Mouse (Mus musculus) lung, postnatal 0 days (tissue): Measurements from ENCODE around the gene Vrk1. TPM values are rescaled to one million over a fixed set of nuclear protein-coding genes. Genes with fewer than 3 reads are reported as not detected.

Experiments used
- ATAC-seq: fragments of 200-750 bp; cut with Nextera tagmentation; 2 replicates; pipeline ENCODE4 v1.8.0; 2017; ENCODE audit warnings: moderate library complexity
- DNase-seq: peaks from one replicate; pipeline ENCODE4 v3.0.0-alpha.2; 2016; ENCODE audit warnings: low spot score
- H3K27ac ChIP-seq: fragments of 300-500 bp; sonication (generic); 2 replicates; pipeline ENCODE4 v1.5.1; 2014; ENCODE audit warnings: antibody characterized with exemption, mild to moderate bottlenecking, low read length, mixed read lengths
- H3K27me3 ChIP-seq: fragments of 300-500 bp; sonication (generic); replicated peaks from 2 replicates; pipeline ENCODE4 v1.6.1; 2014; ENCODE audit warnings: low read length, mixed read lengths; ENCODE audit not compliant: insufficient read depth
- H3K36me3 ChIP-seq: fragments of 300-500 bp; sonication (generic); 2 replicates; pipeline ENCODE4 v1.6.1; 2014; ENCODE audit warnings: low read length, mixed read lengths; ENCODE audit not compliant: insufficient read depth
- H3K4me1 ChIP-seq: fragments of 300-500 bp; sonication (generic); 2 replicates; pipeline ENCODE4 v1.6.1; 2014; ENCODE audit warnings: antibody characterized with exemption, low read depth, low read length, mixed read lengths; ENCODE audit not compliant: insufficient read depth
- H3K4me2 ChIP-seq: fragments of 300-500 bp; sonication (generic); replicated peaks from 2 replicates; pipeline ENCODE4 v1.6.1; 2014; ENCODE audit warnings: low read depth, mild to moderate bottlenecking, low read length, moderate library complexity, mixed read lengths
- H3K4me3 ChIP-seq: fragments of 300-500 bp; sonication (generic); 2 replicates; pipeline ENCODE4 v1.5.1; 2014; ENCODE audit warnings: low read depth, low read length
- H3K9ac ChIP-seq: fragments of 300-500 bp; sonication (generic); replicated peaks from 2 replicates; pipeline ENCODE4 v1.6.1; 2014; ENCODE audit warnings: low read depth, mild to moderate bottlenecking
- H3K9me3 ChIP-seq: fragments of 300-500 bp; sonication (generic); 2 replicates; pipeline ENCODE4 v1.6.1; 2016; ENCODE audit warnings: low read length, mixed read lengths
- CTCF ChIP-seq: IDR thresholded peaks from 2 replicates; pipeline ENCODE4 v1.5.1; 2016; ENCODE audit warnings: antibody characterized with exemption, mild to moderate bottlenecking
- EP300 ChIP-seq: IDR thresholded peaks from 2 replicates; pipeline ENCODE4 v1.6.1; 2016; ENCODE audit warnings: antibody characterized with exemption, mild to moderate bottlenecking, control low read depth
- WGBS: fragments of 180-500 bp; shearing (Covaris S2); extraction: QIAGEN DNeasy Blood & Tissue Kit; methylation state at CpG from one replicate; pipeline ENCODE4 v1.1.7; 2014; 5-methylcytosine and 5-hydroxymethylcytosine counted together
- polyA plus RNA-seq: library from polyadenylated mRNA; unstranded; fragments of >200 nt; fragmentation: Nextera tagmentation; extraction: Ambion mirVana; gene quantifications from 2 replicates; pipeline ENCODE4 v1.2.1, GENCODE M21; 2015

Gene Vrk1
- polyA plus RNA-seq, 1 experiment from 2014 or later = 23.6 TPM

- no peak overlapping the region for H3K27ac ChIP-seq
- no peak for TF ChIP-seq CTCF
- no peak for TF ChIP-seq EP300
- 71% methylated on average over 22 of the region's 22 CpGs for WGBS
- H3K36me3 ChIP-seq = no peaks in the 10 kb centered on the region
- H3K9me3 ChIP-seq = no peaks in the 10 kb centered on the region
- no peak for DNase-seq
- H3K4me2 ChIP-seq = no peak overlapping the region
- no peak overlapping the region for H3K4me3 ChIP-seq
- H3K9ac ChIP-seq = no peak overlapping the region
- ATAC-seq = no peak
- no peaks in the 10 kb centered on the region for H3K27me3 ChIP-seq
- no peaks in the 10 kb centered on the region; the same call in 1 of the 2 replicates for H3K4me1 ChIP-seq
Measured at GRCm38 (mm10) chr12:106008348-106009050, 1.5 kb upstream of the Vrk1 start.

- Histone ChIP-seq H3K4me2 (0 out of 2 replicates have a peak overlapping the region, but pooled peaks have one; percentile 30), H3K27me3 (no peaks in the 10 kb centered on the region), H3K9ac (no peak overlapping the region), H3K36me3 (no peaks in the 10 kb centered on the region), H3K9me3 (no peaks in the 10 kb centered on the region), H3K4me1 (no peaks in the 10 kb centered on the region; the same call in 1 of the 2 replicates), H3K27ac (no peak overlapping the region), H3K4me3 (peak overlapping the region; percentile 84; the same call in 1 of the 2 replicates)
- DNase-seq (no peak), ATAC-seq (no peak)
- WGBS = 79% methylated on average over 12 of the region's 12 CpGs
- TF ChIP-seq EP300 (no peak), CTCF (no peak)
Measured at GRCm38 (mm10) chr12:106009122-106009870, 732 bp upstream of the Vrk1 start.

- no peaks in the 10 kb centered on the region for H3K27me3 ChIP-seq
- H3K9ac ChIP-seq = no peak overlapping the region
- no peak overlapping the region for H3K4me3 ChIP-seq
- ATAC-seq (no peak), DNase-seq (no peak)
- no peaks in the 10 kb centered on the region; the same call in 1 of the 2 replicates for H3K4me1 ChIP-seq
- H3K27ac ChIP-seq = no peak overlapping the region
- no peaks in the 10 kb centered on the region for H3K36me3 ChIP-seq
- no peak for TF ChIP-seq CTCF
- no peak for TF ChIP-seq EP300
- H3K4me2 ChIP-seq = no peak overlapping the region
- WGBS = 88% methylated on average over 2 of the region's 2 CpGs
- no peaks in the 10 kb centered on the region for H3K9me3 ChIP-seq
Measured at GRCm38 (mm10) chr12:106012161-106012560, 2.1 kb downstream of the Vrk1 start.

GRCm38 (mm10) chr12:106016265-106017012 is 6.4 kb downstream of the Vrk1 start:
- Histone ChIP-seq H3K36me3 (no peaks in the 10 kb centered on the region), H3K9ac (no peak overlapping the region), H3K4me2 (no peak overlapping the region), H3K4me1 (no peaks in the 10 kb centered on the region; the same call in 1 of the 2 replicates), H3K27me3 (no peaks in the 10 kb centered on the region), H3K4me3 (no peak overlapping the region), H3K9me3 (no peaks in the 10 kb centered on the region), H3K27ac (no peak overlapping the region)
- 91% methylated on average over 12 of the region's 12 CpGs for WGBS
- ATAC-seq (no peak), DNase-seq (no peak)
- TF ChIP-seq CTCF (no peak), EP300 (no peak)

- H3K27ac ChIP-seq = no peak overlapping the region
- no peak for TF ChIP-seq CTCF
- TF ChIP-seq EP300 = no peak
- no peak overlapping the region for H3K9ac ChIP-seq
- H3K36me3 ChIP-seq = no peaks in the 10 kb centered on the region
- no peak overlapping the region for H3K4me2 ChIP-seq
- ATAC-seq = no peak
- no peaks in the 10 kb centered on the region for H3K4me1 ChIP-seq
- no peak for DNase-seq
- no peak overlapping the region for H3K4me3 ChIP-seq
- 81% methylated on average over 4 of the region's 4 CpGs for WGBS
- no peaks in the 10 kb centered on the region for H3K27me3 ChIP-seq
- H3K9me3 ChIP-seq = no peaks in the 10 kb centered on the region
Measured at GRCm38 (mm10) chr12:106020063-106020462, 10.0 kb downstream of the Vrk1 start.

GRCm38 (mm10) chr12:106023652-106024051 is 13.6 kb downstream of the Vrk1 start:
- Histone ChIP-seq H3K27ac (no peak overlapping the region), H3K27me3 (no peaks in the 10 kb centered on the region), H3K4me2 (no peak overlapping the region), H3K9me3 (no peaks in the 10 kb centered on the region), H3K9ac (no peak overlapping the region), H3K4me1 (no peaks in the 10 kb centered on the region), H3K4me3 (no peak overlapping the region), H3K36me3 (no peaks in the 10 kb centered on the region)
- WGBS = 82% methylated on average over 9 of the region's 9 CpGs
- no peak for DNase-seq
- no peak for ATAC-seq
- TF ChIP-seq CTCF (no peak), EP300 (no peak)
